Mouse (Mus musculus) MEL (cell line): ENCODE measurements around the gene Yes1. TPM values are rescaled to one million over a fixed set of nuclear protein-coding genes. Genes with fewer than 3 reads are reported as not detected.

Experiments used
- DNase-seq: peaks from one replicate; pipeline ENCODE4 v3.0.0; 2011; ENCODE audit warnings: low read depth, low spot score
- H3K27ac ChIP-seq: 2 replicates; pipeline ENCODE4 v1.5.1; 2012; ENCODE audit warnings: low read depth, mild to moderate bottlenecking, control low read depth, low read length, moderate library complexity; ENCODE audit not compliant: control insufficient read depth
- H3K27me3 ChIP-seq, 2 experiments: fragments of 150-350 bp in 1 of 2; sonication (generic) in 1 of 2; 2 replicates each; pipeline ENCODE4 v1.6.1; 2012; ENCODE audit warnings: low read length in 2 of 2, mild to moderate bottlenecking in 2 of 2, improper control_type of control experiment in 1 of 2, moderate library complexity in 1 of 2; ENCODE audit not compliant: insufficient read depth in 2 of 2, control insufficient read depth in 1 of 2
- H3K36me3 ChIP-seq, 2 experiments: 2 replicates each; pipeline ENCODE4 v1.6.1; 2012 to 2014; ENCODE audit warnings: low read length in 2 of 2, improper control_type of control experiment in 1 of 2, inconsistent platforms in 1 of 2, mild to moderate bottlenecking in 1 of 2; ENCODE audit not compliant: insufficient read depth in 2 of 2, control insufficient read depth in 1 of 2
- H3K4me1 ChIP-seq, 2 experiments: fragments of 150-350 bp in 1 of 2; sonication (generic) in 1 of 2; 2 replicates each; pipeline ENCODE4 v1.6.1; 2012; ENCODE audit warnings: low read length in 2 of 2, improper control_type of control experiment in 1 of 2, mild to moderate bottlenecking in 1 of 2; ENCODE audit not compliant: insufficient read depth in 2 of 2, control insufficient read depth in 1 of 2
- H3K4me3 ChIP-seq, 2 experiments: fragments of 150-350 bp in 1 of 2; sonication (generic) in 1 of 2; 2 replicates each; pipeline ENCODE4 v1.5.1; 2012; ENCODE audit warnings: low read depth in 2 of 2, low read length in 2 of 2, mild to moderate bottlenecking in 2 of 2, moderate library complexity in 2 of 2, control low read depth in 1 of 2, improper control_type of control experiment in 1 of 2; ENCODE audit not compliant: control insufficient read depth in 1 of 2, insufficient read depth in 1 of 2
- H3K79me2 ChIP-seq: 2 replicates; pipeline ENCODE4 v1.6.1; 2012; ENCODE audit warnings: mild to moderate bottlenecking, low read length, moderate library complexity; ENCODE audit not compliant: control insufficient read depth, poor library complexity, insufficient read depth
- H3K9ac ChIP-seq: 2 replicates; pipeline ENCODE4 v1.6.1; 2012; ENCODE audit warnings: low read depth, mild to moderate bottlenecking, control low read depth, low read length, moderate library complexity; ENCODE audit not compliant: control insufficient read depth, poor library complexity, severe bottlenecking
- H3K9me3 ChIP-seq: fragments of 150-350 bp; sonication (generic); replicated peaks from 2 replicates; pipeline ENCODE4 v1.6.1; 2012; ENCODE audit warnings: mild to moderate bottlenecking, low read length, improper control_type of control experiment, moderate library complexity; ENCODE audit not compliant: insufficient read depth
- BHLHE40 ChIP-seq: IDR thresholded peaks from 2 replicates; pipeline ENCODE4 v1.6.1; 2012; ENCODE audit warnings: low read depth, mild to moderate bottlenecking, inconsistent platforms, low read length, improper control_type of control experiment, borderline replicate concordance
- CHD1 ChIP-seq: IDR thresholded peaks from 2 replicates; pipeline ENCODE4 v1.6.1; 2012; ENCODE audit warnings: low read depth, mild to moderate bottlenecking, inconsistent platforms, low read length, improper control_type of control experiment
- CHD2 ChIP-seq: IDR thresholded peaks from 2 replicates; pipeline ENCODE4 v1.6.1; 2011; ENCODE audit warnings: low read length, improper control_type of control experiment
- E2F4 ChIP-seq: IDR thresholded peaks from 2 replicates; pipeline ENCODE4 v1.6.1; 2011; ENCODE audit warnings: low read depth, low read length, improper control_type of control experiment, borderline replicate concordance
- EP300 ChIP-seq, 2 experiments: IDR thresholded peaks; 2 replicates each; pipeline ENCODE4 v1.6.1; 2011; ENCODE audit warnings: improper control_type of control experiment in 2 of 2, low read length in 2 of 2, low read depth in 1 of 2, mild to moderate bottlenecking in 1 of 2
- GATA1 ChIP-seq: IDR thresholded peaks from 2 replicates; pipeline ENCODE4 v1.6.1; 2011; ENCODE audit warnings: low read depth, low read length, improper control_type of control experiment
- JUND ChIP-seq: IDR thresholded peaks from 2 replicates; pipeline ENCODE4 v1.6.1; 2011; ENCODE audit warnings: low read depth, mild to moderate bottlenecking, improper control_type of control experiment, low read length
- KAT2A ChIP-seq: conservative IDR thresholded peaks from 2 replicates; pipeline ENCODE4 v1.6.1; 2012; ENCODE audit warnings: low read depth, low read length, improper control_type of control experiment, inconsistent platforms
- MAFK ChIP-seq: IDR thresholded peaks from 2 replicates; pipeline ENCODE4 v1.6.1; 2011; ENCODE audit warnings: low read depth, mild to moderate bottlenecking, low read length, improper control_type of control experiment, borderline replicate concordance
- MAZ ChIP-seq: IDR thresholded peaks from 2 replicates; pipeline ENCODE4 v1.6.1; 2012; ENCODE audit warnings: low read depth, mild to moderate bottlenecking, inconsistent platforms, low read length, improper control_type of control experiment
- MEF2A ChIP-seq: IDR thresholded peaks from 2 replicates; pipeline ENCODE4 v1.6.1; 2014; ENCODE audit warnings: low read depth, mild to moderate bottlenecking, inconsistent platforms, low read length, improper control_type of control experiment; ENCODE audit not compliant: poor library complexity, insufficient replicate concordance, severe bottlenecking; ENCODE audit errors: extremely low read depth
- MYC ChIP-seq: IDR thresholded peaks from 2 replicates; pipeline ENCODE4 v1.6.1; 2011; ENCODE audit warnings: low read depth, mild to moderate bottlenecking, low read length, improper control_type of control experiment, moderate library complexity
- POLR2AphosphoS5 ChIP-seq: IDR thresholded peaks from 2 replicates; pipeline ENCODE4 v1.6.1; 2012; ENCODE audit warnings: low read depth, borderline replicate concordance, mild to moderate bottlenecking, inconsistent platforms, low read length, moderate library complexity, mixed read lengths
- RAD21 ChIP-seq: IDR thresholded peaks from 2 replicates; pipeline ENCODE4 v1.6.1; 2011; ENCODE audit warnings: mild to moderate bottlenecking, low read depth, low read length, improper control_type of control experiment
- RCOR1 ChIP-seq: IDR thresholded peaks from 2 replicates; pipeline ENCODE4 v1.6.1; 2012; ENCODE audit warnings: low read depth, mild to moderate bottlenecking, inconsistent platforms, low read length, improper control_type of control experiment
- SMC3 ChIP-seq: IDR thresholded peaks from 2 replicates; pipeline ENCODE4 v1.6.1; 2011; ENCODE audit warnings: low read depth, low read length, improper control_type of control experiment
- TAL1 ChIP-seq: IDR thresholded peaks from 2 replicates; pipeline ENCODE4 v1.6.1; 2012; ENCODE audit warnings: mild to moderate bottlenecking, inconsistent platforms, low read length, moderate library complexity, mixed read lengths
- TBP ChIP-seq: IDR thresholded peaks from 2 replicates; pipeline ENCODE4 v1.8.0; 2011; ENCODE audit warnings: low read depth, low read length, improper control_type of control experiment
- TCF12 ChIP-seq: IDR thresholded peaks from 2 replicates; pipeline ENCODE4 v1.6.1; 2014; ENCODE audit warnings: low read depth, mild to moderate bottlenecking, inconsistent platforms, low read length, improper control_type of control experiment, moderate library complexity
- USF1 ChIP-seq: IDR thresholded peaks from 2 replicates; pipeline ENCODE4 v1.6.1; 2014; ENCODE audit warnings: low read depth, mild to moderate bottlenecking, inconsistent platforms, low read length, improper control_type of control experiment, moderate library complexity
- ZKSCAN1 ChIP-seq: IDR thresholded peaks from 2 replicates; pipeline ENCODE4 v1.6.1; 2012; ENCODE audit warnings: low read depth, mild to moderate bottlenecking, inconsistent platforms, low read length, improper control_type of control experiment, moderate library complexity
- ZMIZ1 ChIP-seq: IDR thresholded peaks from 2 replicates; pipeline ENCODE4 v1.6.1; 2012; ENCODE audit warnings: low read depth, mild to moderate bottlenecking, inconsistent platforms, low read length, improper control_type of control experiment, moderate library complexity
- ZNF384 ChIP-seq: IDR thresholded peaks from 2 replicates; pipeline ENCODE4 v1.6.1; 2012; ENCODE audit warnings: low read depth, mild to moderate bottlenecking, inconsistent platforms, low read length, improper control_type of control experiment
- polyA plus RNA-seq, 2 experiments: library from polyadenylated mRNA; stranded (reverse) in 1 of 2; unstranded in 1 of 2; fragments of >175 nt in 1 of 2; fragments of >200 nt in 1 of 2; gene quantifications; 2 replicates each; pipeline versions ENCODE4 v1.2.1 to v1.2.4; 2012; ENCODE audit warnings: low replicate concordance in 2 of 2, low read depth in 1 of 2; ENCODE audit not compliant: insufficient read length in 2 of 2, insufficient read depth in 1 of 2, missing spikeins in 1 of 2
- total RNA-seq: library from RNA; depleted of rRNA; stranded (reverse); fragments of 300-350 nt; gene quantifications from 2 replicates; pipeline ENCODE4 v1.2.3, GENCODE M21; 2012

Gene Yes1
- total and polyA plus RNA-seq, 3 experiments, result not detected

DNA sequence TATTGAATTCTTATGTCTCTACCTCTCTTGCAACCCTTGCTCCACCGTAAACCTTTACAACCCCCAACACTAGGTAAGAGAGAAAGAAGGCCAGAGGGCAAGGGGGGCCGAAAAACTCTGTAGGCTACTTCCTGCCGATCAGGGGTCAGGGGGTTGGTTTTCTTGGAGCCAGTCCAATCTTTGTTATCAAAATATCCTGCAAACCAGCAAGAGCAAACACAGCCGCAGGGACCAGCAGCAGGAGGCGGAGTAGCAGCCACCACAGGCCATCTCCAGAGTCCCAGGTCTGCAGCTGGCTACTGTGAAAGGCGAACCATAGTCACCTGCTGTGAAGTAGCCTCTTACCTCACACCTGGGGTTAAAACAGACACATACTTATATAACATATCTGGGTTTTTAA, 107.9 kb downstream of the Yes1 start:
- DNase-seq, result no peak
- no peaks in the 10 kb centered on the region for H3K79me2 ChIP-seq
- TF ChIP-seq E2F4 (no peak), ZNF384 (no peak), RAD21 (no peak), RCOR1 (no peak), MAFK (no peak), MEF2A (no peak), GATA1 (no peak)
- H3K27ac ChIP-seq, result no peak overlapping the region
- peaks cover 0 to 2% of the 10 kb centered on the region in 2 experiments; a peak in 1 of 4 replicates for H3K4me1 ChIP-seq
- H3K27me3 ChIP-seq, result no peaks in the 10 kb centered on the region
- no peak overlapping the region for H3K4me3 ChIP-seq
- H3K9me3 ChIP-seq, result no peaks in the 10 kb centered on the region
- H3K9ac ChIP-seq, result no peak overlapping the region
- no peaks in the 10 kb centered on the region for H3K36me3 ChIP-seq

- DNase-seq, result no peak
- no peaks in the 10 kb centered on the region for H3K27me3 ChIP-seq
- peaks cover 0 to 2% of the 10 kb centered on the region in 2 experiments; a peak in 1 of 4 replicates for H3K4me1 ChIP-seq
- TF ChIP-seq MAZ (no peak), CHD2 (no peak), EP300 (IDR thresholded peaks at IDR 0.05; ENCODE audit: low read depth in 1 of 2, low read length in 2 of 2) (no peak), BHLHE40 (no peak), MYC (no peak), ZKSCAN1 (no peak), RCOR1 (no peak), USF1 (no peak), TBP (no peak), POLR2AphosphoS5 (no peak), ZMIZ1 (no peak), TAL1 (no peak), TCF12 (no peak), KAT2A (no peak), SMC3 (no peak), MAFK (no peak), JUND (no peak), RAD21 (no peak), CHD1 (no peak)
- H3K27ac ChIP-seq, result no peak overlapping the region
- no peaks in the 10 kb centered on the region for H3K36me3 ChIP-seq
- no peaks in the 10 kb centered on the region for H3K79me2 ChIP-seq
- H3K4me3 ChIP-seq, result no peak overlapping the region
- no peak overlapping the region for H3K9ac ChIP-seq
- H3K9me3 ChIP-seq, result no peaks in the 10 kb centered on the region
These were observed 109.4 kb downstream of the Yes1 start for GRCm38 (mm10) chr5:32720416-32720815.
